Mouse (Mus musculus): ENCODE results near the gene Bglap.

Gene Bglap

GRCm38 (mm10) chr3:88354396-88355165, 29.7 kb downstream of the Bglap start:
- in situ Hi-C loops (cut with MboI, MseI) = loop anchor here (10.0 to 25.0 kb wide), 2 partner anchors 350 to 708 kb away; no protein-coding TSS in a partner anchor

- in situ Hi-C loops (cut with MboI, MseI) = loop anchor here (10.0 to 25.0 kb wide), 2 partner anchors 352 to 709 kb away; no protein-coding TSS in a partner anchor
Measured at GRCm38 (mm10) chr3:88352907-88353306, 31.4 kb downstream of the Bglap start.

- in situ Hi-C loops (cut with MboI, MseI) = loop anchor here (10.0 to 25.0 kb wide), 2 partner anchors 354 to 712 kb away; no protein-coding TSS in a partner anchor
Measured at GRCm38 (mm10) chr3:88350732-88351131, 33.5 kb downstream of the Bglap start.

- in situ Hi-C loops (cut with MboI, MseI) = no loop called here
Measured at GRCm38 (mm10) chr3:88339006-88339405, 45.3 kb downstream of the Bglap start.

- in situ Hi-C loops (cut with MboI, MseI) = no loop called here
Measured at GRCm38 (mm10) chr3:88338316-88338715, 45.9 kb downstream of the Bglap start.

- in situ Hi-C loops (cut with MboI, MseI) = no loop called here
Measured at GRCm38 (mm10) chr3:88337367-88338020, 46.8 kb downstream of the Bglap start.

GRCm38 (mm10) chr3:88336058-88337013, 47.9 kb downstream of the Bglap start, which contains the start of the genes Tmem79 and Smg5:
Gene Tmem79 (minus strand): TSS chr3:88336148.
Gene Smg5 (plus strand): TSS chr3:88336260.
- in situ Hi-C loops (cut with MboI, MseI) = no loop called here

GRCm38 (mm10) chr3:88335436-88336053, 48.7 kb downstream of the Bglap start:
- in situ Hi-C loops (cut with MboI, MseI) = no loop called here

- in situ Hi-C loops (cut with MboI, MseI) = no loop called here
Measured at GRCm38 (mm10) chr3:88334902-88335435, 49.3 kb downstream of the Bglap start.

GRCm38 (mm10) chr3:88334029-88334658, 50.1 kb downstream of the Bglap start:
- in situ Hi-C loops (cut with MboI, MseI) = no loop called here

All from T-helper 2 cell (primary cell).